Mouse (Mus musculus): ENCODE results near the gene Mbnl2.
A peak's percentile ranks its signal among the peaks of the same experiment; 100 is the strongest.

Gene Mbnl2

DNA sequence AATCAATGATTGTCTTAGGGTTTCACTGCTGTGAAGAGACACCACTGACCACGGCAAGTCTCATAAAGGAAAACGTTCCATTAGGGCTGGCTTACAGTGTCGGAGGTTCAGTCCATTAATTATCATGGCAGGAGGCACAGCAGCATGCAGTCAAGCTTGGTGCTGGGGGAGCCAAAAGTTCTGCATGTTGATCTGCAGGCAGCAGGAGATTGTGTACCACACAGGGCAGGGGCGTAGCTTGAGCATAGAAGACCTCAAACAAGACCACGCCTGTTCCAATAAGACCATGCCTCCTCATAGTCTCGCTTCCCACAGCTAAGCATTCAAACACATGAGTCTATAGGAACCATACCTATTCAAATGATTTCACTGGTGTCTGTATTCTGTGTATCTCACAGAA is 85.7 kb downstream of the Mbnl2 start:
- DNase-seq: no peak

DNA sequence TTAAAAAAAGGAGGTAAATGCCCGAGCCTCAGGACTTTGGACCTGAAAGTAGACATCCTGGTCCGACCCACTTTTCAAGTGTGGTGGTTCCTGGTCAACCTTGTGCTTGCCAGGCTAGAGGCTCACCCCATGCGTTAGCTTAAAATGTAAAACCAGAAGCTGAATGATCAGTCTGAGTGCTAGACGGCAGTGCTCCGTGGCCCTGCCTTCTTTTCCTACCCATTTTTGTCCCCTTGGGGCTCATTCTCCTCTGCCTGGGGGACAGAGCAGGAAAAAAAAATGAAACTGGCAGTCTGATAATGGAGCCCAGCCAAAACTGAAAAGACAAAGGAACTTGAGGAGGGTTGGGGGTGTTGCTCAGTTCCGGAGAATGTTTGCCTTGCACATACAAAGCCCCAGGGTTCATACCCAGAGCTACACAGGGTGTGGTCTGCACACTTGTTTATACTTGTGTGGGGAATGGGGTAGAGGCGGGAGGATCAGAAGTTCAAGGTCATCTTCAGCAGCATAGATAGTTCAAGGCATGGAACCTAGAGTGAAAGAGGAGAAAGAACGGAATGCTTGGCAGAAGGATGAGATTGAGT is 87.0 kb downstream of the Mbnl2 start:
- DNase-seq: no peak

DNA sequence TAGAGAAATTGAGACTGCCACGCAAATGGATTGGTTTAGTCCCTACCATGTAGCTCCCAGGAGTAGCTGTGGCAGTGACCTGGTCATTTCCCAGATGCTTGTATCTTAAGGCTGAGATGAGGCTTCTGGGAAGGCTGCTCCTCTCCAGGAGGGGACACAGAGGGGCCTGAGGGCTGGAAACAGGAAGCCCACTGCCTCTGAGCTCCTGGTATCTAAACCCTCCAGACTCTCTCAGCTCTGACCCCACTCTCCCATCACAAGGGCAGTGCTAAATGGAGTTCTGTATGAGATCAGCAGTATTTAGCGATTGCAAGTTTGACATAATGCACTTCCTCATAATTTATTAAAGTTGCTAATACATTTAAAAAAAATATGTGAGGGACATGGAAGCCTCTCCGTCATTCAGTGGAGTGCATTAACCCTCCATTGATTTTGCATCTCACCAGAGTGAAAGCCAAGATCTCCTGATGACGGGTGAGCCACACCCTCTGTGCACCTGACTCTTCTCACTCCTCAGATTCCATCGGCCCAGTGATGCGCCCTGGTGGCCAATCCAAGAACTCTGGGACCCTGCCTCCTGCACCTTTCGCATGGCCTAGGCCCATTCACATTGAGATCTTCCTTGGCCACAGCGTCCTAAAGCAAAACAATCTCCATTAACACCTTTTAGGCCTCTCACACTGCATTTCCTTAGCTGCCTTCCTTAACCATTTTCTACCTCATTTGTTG is 87.8 kb downstream of the Mbnl2 start:
- DNase-seq: no peak

DNA sequence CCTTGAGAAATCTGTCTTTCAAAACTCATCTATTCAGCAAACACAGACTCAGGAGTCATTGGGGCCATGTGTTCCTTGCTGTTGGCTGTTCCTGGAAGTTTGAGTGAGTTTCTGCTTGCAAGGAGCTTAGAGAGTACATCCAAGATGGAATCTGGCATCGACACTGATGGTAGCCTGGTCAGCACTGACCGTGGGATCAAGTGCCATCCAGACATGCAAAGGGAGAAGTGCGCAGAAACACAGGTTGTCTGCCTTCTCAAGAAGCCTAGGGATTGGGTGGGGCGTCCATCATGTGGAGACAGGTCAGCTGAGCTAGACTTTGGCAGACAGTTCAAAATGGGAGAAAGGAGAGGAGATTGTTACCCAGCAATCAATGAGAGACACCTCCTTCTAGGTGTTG is 89.6 kb downstream of the Mbnl2 start:
- DNase-seq: no peak

DNA sequence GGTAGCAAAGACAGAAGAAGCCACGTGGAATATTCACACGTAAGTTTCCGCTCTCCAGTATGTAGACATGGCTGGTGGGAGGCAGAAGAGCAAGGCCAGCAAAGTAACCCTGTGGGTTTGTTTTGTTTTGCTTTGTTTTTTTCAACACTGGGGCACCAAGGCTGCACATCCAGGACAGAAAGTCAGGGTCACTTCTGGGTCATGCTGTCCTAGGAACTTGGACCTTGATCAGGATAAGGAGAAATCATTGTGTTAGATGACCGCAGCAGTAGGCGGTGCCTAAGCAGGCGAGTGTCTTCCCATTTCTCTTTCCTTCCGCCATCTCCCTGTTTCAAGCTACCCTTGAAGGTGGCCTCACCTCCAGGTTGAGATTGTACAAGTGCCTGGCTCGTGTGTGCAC is 91.5 kb downstream of the Mbnl2 start:
- no peak for DNase-seq

DNA sequence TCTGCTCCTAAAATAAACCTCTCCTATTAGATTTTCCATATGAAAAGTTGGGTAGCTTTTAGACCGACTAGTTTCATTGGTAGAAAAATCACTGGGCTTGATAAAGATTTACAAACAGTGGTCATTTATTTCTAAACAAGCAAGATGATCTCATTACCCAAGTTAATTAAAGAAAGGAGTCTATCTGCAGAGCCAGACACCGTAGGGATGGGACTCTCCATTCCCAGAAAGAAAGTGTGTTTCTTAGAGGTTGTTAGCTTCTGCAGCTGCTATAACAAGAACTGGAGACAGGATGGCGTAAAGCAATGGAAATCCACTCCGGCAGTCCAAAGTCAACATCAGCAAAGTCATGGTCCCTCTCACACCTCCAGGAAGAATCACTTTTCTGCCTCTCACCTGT is 92.1 kb downstream of the Mbnl2 start:
- DNase-seq: no peak

DNA sequence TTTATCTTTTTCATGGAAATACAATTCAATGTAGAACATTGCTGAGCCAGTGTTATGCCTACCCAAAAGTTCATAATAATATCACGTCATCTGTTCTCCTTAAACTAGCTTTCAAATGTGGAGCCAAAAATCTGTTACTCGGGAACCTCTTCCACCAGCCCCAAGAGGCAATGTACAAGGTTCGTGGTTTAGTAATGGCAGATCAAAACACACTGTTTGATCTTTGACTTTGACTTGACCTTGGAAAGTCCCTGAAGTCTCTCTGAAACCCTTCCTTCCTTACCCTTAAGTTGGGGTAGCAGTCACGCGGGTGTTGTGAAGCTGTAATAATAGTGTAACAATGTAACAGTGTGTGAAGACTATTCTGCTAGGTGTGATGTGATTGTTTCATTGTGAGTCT is 93.0 kb downstream of the Mbnl2 start:
- no peak for DNase-seq

DNA sequence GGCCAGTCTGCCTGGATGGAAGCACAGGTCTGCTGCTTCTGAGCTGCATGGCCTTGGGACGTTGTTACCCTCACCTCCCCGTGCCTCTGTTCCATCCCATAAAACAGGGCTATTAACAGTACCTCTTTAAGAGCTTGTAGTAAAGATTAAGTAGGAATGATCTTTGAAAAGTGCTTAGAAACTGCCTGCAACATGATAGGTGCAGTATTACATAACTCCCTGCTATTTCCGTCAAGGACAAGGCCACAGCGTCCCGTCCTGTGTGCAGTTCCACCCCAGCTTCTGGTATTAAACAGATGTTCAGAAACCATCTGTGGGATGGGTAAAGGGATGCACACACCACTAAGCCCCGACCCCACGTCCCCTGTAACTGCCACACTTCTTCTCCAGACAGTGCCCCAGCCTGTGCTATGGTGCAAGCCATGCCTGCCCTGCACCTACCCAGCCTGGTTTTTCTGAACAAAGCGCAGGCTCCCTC is 93.5 kb downstream of the Mbnl2 start:
- no peak for DNase-seq

DNA sequence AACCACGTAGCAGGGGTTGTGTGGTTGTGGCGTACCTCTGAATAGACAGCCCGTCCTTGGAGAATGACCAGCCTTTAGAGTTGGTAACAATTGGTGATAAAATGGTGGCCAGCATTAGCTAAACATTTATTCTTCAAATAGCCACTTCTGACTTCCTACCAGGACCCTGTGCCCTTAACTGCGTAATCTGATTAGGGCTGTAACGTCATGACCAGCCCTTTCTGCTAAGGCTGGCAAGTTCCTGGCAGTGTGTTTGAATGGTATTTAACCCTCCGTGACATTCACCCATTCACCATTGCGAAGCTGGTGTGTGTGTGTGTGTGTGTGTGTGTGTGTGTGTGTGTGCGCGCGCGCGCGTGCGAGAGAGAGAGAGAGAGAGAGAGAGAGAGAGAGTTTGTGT is 94.6 kb downstream of the Mbnl2 start:
- DNase-seq: no peak

DNA sequence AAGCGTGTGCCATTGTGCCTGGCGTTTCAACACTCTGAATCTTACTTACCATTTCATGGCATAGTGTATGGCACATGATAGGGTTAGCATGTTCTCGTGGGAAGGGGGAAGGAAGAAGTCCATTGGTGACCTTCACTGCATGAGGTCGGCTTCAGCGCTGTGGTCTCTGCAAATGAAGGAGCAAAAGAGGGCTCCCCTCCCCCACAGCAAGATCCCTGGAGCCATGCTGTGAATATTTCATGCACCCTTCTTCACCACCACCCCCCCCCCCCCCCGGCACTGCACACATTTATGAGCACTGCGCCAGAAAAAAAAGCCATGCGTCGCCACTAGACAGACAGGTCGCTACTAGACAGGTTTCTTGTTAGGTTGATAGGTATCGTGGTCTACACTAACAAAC is 95.2 kb downstream of the Mbnl2 start:
- no peak for DNase-seq

DNA sequence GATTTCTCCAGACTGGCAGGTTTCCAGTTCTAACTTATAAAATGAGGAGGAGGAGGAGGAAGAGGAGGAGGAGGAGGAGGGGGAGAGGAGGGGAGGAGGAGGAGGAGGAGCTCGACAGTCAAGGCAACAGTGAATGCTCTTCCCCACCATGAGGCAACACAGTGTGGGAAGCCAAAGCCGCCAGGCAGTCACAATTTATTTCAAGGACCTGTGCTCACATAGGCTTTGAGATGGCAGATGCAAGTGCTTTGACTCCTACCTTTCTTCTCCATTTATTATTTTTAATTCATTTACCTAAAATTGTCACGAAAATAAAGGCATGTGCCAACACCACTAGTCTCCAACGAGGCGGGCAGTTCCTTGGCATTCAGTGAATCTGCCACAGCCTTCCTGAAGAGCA is 95.7 kb downstream of the Mbnl2 start:
- DNase-seq: no peak

DNA sequence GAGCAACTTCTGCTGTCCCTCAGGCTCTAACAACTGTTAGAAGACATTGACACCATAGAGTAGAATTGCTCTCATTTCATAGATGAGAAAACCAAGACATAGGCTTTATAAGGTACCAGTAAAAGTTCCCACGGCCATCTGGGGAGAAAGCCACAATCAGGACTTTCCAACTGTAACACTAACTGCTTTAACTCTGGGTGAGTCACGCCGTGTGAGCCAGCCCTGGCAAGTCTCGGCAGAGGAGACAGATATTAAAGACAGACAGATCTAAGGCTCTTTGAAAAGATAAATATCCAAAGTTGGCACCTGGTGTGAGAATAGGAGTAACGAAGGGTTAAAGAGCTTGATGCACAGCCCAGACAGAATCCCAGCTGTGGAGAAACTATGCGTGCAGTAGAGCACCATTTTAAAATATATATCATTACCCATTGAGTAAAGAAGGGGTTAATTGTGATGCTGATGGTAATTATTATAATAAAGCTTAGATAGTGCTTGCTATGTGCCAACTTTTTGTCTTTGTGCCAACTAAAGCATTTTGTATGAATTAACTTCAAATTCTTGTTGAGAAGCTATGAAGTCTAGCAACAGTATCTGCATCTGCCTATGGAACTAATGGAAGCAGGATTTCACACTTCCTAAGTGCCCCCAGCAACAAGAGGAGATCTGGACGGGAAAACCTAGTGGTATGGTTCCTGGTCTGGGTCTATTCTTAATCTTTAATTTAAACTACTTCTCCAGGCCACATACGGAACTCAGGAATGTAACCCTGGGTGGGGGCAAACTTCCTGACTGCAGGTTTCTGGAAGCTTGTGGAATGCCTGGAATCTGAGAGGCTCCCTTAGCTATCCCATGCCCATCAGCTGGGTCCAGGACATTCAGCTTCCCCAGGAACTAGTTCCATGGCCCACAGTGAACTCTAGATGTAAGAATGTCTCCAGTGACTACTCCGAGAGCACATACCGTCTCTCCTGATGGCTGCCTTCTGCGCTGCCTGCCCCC is 97.9 kb downstream of the Mbnl2 start:
- peak; percentile 70 for DNase-seq

DNA sequence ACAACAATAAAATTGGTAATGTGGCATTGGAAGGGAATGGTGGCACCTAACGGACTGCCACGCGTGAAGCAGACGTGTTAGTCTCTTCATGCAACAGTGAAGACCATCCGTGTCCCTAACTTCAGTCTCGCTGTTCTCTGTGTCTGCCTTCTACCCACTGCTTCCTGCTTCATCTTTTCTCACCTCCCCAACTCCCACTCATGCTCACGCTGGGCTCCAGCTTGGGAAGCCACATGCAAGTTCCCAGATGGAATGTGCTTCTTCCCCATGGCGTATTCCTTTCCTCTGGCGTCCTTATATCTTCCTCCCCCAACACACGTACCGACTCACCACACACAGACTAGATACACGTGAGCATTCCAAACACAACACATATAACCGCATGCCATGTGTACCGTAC is 99.3 kb downstream of the Mbnl2 start:
- peak; percentile 84 for DNase-seq

DNA sequence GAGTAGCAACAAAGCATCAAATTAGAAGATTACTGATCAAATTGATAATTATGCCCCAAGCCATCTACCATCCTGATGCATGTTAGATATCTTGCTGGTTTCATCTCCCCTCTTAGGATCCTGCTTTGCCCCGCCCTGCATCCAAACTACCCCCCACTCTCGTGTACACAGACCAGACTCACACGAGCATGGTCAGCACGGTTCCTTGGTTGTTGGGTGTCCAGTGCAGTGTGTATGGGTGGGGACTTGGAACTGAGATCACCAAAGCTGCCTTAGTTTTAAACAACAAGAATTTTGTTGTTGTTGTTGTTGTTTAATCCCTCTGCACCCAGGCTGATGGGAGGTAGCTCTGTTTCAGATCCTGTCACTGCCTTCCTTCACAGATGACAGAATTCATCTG is 101.7 kb downstream of the Mbnl2 start:
- DNase-seq: no peak

DNA sequence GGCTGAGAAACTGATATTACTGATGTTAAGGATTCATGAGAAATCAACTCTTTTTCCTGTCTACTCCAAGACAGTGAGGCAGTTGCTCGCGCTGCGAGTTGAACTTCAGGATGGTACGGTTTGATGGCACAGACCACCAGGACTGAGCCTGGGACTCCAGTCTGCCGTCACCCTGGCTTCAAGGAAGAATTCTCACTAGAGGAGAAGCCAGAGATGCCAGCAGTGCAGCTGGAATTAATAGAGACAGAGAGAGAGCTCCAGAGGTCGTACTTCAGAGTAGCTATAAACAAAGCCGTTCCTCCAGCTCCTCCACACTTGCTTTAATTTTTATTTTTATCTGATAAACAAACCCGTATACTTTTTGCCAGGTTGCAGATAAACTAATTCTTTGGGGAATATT is 102.5 kb downstream of the Mbnl2 start:
- DNase-seq: no peak

DNA sequence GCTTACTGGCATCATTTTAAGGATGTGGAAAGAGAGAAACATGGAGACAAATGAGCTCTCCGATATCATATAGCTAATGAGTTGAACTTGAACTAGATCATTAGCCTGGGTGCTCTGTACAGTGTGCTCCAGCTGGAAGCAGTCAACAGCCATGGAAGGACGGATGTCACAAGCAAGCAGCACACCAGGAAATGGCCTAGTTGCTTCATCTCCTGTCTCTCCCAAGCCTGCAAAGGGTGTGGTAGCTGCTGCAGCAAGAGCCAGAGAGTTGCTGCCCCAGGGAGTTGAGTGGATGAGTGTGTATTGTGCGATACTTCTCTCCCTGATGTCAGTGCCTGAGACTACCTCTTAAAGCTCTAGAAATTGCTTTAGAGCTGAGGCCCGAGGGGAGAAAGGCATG is 104.2 kb downstream of the Mbnl2 start:
- DNase-seq: no peak

DNA sequence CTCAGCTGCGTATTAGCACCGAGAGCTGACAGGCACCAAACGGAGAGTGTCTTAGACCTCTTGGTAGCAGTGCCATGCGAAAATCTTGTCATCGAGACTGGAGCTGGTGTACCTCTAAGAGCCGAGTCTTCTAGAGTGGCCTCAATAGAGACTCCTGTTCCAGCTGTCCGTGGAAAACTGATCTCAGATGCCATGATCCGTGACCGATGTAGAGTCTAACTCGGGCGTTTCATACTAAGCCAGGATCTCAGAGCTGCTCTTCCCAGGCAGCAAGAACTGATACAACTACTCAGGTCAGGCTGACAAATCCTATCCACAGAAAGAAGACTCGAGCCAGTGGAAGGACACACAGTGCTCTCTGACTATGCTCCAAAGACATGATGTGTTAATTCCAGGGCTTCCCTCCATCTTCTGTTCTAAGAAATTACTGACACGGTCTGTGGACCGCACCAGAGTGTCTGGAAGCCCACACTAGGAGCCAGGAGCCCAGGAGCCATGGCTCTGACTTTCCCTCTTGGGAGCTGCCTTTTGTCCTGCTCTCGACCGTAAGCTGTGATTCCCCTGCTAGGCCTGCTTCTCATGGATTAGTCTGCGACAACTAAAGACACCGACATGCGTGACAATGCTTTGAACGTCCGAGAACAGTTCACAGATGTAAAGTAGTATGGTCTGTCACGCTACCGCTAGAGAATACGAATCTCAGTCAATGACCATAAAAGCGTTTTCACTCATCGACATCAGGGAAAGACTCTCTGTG is 106.1 kb downstream of the Mbnl2 start:
- no peak for DNase-seq

DNA sequence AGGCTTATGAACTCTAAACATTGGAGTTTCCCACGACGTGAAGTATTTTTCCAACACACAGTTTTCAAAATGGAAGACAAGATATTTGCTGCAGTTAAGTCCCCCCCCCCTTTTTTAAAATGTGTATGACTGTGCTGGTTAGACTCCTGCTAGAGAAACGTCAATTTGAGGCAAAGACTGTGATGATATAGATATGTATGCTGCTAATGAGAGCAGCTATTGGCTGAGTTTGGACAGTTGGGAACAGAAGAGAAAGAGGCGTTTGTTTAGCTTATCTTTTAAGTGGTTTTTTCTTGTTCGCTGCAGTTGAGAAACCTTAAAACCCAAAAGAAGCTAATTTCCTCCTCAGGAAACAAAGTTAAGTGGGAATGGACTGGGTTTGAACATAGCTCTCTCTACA is 106.7 kb downstream of the Mbnl2 start:
- no peak for DNase-seq

DNA sequence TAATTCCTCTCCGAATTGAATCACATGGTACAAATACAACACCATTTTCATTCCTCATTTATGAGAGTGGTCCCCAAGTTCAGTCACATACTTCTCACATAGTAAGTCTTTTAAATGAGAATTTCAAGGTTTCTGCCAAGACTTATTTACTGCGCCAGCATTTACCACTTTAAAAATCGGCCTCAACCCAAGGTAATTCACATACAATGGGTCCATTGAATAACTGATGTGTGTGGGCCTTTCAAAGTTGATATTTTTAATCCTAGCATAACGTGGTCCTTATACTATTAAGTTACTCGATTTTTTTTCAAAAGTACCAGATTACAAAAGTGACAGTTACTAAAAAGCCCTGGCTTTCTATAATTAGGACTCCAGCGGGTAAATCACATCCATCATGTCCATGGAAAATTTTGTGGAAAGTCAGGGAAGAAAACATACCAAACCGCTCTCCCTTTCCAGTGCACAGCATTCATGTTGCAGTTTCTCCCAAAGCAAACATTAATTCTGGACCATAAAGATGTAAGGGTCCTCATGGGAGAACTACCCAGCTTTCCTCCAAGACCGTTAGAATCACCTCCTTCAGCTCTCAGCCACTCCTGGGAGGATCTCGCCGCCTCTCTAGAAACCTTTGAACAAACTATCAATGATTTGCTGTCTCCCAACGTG is 107.8 kb downstream of the Mbnl2 start:
- DNase-seq: no peak

DNA sequence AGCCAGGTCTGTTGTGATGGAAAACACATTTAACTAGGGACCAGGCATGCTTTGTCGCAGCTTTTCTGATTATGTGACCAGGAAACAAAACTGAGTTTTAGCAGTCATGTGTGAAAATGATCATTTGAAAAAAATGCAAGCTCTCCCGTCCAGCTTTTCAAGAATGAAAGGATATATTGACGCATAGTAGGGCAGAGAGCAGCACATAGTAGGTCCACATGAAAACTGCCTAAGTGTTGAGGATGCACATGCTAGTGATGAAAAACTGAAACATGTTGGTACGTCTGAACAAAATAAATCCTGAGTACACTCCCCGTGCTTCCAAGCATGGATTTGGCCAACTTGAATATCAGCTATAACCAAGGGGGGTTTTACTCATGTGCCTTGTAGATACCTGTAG is 109.1 kb downstream of the Mbnl2 start:
- no peak for DNase-seq

DNA sequence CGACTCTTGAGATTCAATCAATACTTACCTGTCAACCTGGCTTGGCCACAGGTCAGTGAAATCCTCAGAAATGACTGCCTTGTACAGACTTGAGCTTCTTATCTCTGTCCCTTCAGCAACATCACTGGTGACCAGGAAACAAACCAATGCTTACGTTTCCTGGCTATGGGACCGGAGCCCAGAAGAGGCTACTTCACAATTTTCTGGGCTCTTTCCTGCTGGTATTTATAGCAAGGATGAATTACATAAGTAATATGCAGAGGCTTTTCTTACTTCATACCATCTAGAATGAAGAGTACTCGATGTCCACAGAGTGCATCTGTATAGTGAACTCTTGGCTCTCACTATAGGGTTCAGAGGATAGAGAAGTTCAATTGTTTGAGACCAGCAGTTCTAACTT is 111.8 kb downstream of the Mbnl2 start:
- peak; percentile 52 for DNase-seq
